ENCODE assay signal across 22 mouse cellular contexts in the genomic region with DNA sequence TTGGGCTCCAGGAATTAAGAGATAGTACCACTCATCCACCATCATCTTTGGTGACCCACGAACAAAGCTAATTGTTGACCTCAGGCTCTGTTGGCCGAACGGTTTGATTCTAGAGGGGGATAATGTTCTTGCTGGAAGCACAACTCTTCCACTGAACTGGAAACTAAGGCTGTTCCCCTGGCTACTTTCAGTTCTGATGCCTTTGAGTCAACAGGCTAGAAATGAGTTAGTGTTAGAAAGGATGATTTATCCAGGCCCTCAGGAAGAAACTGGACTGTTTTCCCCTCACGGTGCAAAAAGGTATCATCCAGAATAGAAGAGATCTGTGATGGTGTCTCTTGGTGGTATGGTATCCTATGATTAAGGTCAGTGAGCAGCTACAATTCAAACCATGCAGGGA.
DNase-seq lines count a peak whose midpoint lies in the region; ATAC-seq and TF ChIP-seq lines count a peak whose summit lies in the region.
"Had no signal": no experiment of that assay in that cellular context is flagged by ENCODE, and none has a peak within 500 bp of the region (broad histone marks: within the 10 kb centered on the region; RNA-seq: fewer than 3 reads in every experiment).

No protein-coding gene starts in this region.

- no peak for ATAC-seq in heart, embryonic 11.5 days (replicated peaks; ENCODE audit: insufficient number of reproducible peaks, low FRiP score, low TSS enrichment)
- no peak for ATAC-seq in kidney, embryonic 15.5 days (replicated peaks; ENCODE audit: low FRiP score)
- no peak for ATAC-seq in kidney, embryonic 16.5 days (ENCODE audit: low FRiP score, low TSS enrichment)
- peak; percentile 81 for ATAC-seq in Patski
- ATAC-seq: activated CD4-positive, CD25-positive, alpha-beta regulatory T cell, adult 4 months; CD4-positive, CD25-positive, alpha-beta regulatory T cell, adult 4 months had no signal

- 92% methylated on average over 4 of the region's 4 CpGs for WGBS in heart, embryonic 10.5 days
- 86% methylated on average over 4 of the region's 4 CpGs for WGBS in heart, embryonic 11.5 days (ENCODE audit: insufficient replicate concordance)
- 66% methylated on average over 4 of the region's 4 CpGs for WGBS in kidney, embryonic 15.5 days
- WGBS in kidney, embryonic 16.5 days, result 60% methylated on average over 4 of the region's 4 CpGs

- no peak overlapping the region for H3K27ac ChIP-seq in heart, embryonic 10.5 days
- H3K27ac ChIP-seq in heart, embryonic 11.5 days (ENCODE audit: low read depth, low read length), result no peak overlapping the region
- 0 out of 2 replicates have a peak overlapping the region, but pooled peaks have one; percentile 19 for H3K27ac ChIP-seq in kidney, embryonic 15.5 days
- 0 out of 2 replicates have a peak overlapping the region, but pooled peaks have one; percentile 6 for H3K27ac ChIP-seq in kidney, embryonic 16.5 days (ENCODE audit: low read length)

- no peak for TF ChIP-seq CTCF in Patski (IDR thresholded peaks at IDR 0.05)

- H3K4me3 ChIP-seq in heart, embryonic 10.5 days, result no peak overlapping the region
- no peak overlapping the region for H3K4me3 ChIP-seq in heart, embryonic 11.5 days (ENCODE audit: low read depth, low read length)
- no peak overlapping the region for H3K4me3 ChIP-seq in kidney, embryonic 15.5 days (replicated peaks)
- no peak overlapping the region for H3K4me3 ChIP-seq in kidney, embryonic 16.5 days (ENCODE audit: low read length)

- POLR2A ChIA-PET in Patski (lab: Charles Lee), result interaction anchor here (1.1 kb wide), 1 partner anchor 47 kb away, joined by 3 read pairs; no protein-coding TSS in a partner anchor

- H3K36me3 ChIP-seq in heart, embryonic 10.5 days, result 0 out of 2 replicates have a peak, but pooled peaks cover 2% of the 10 kb centered on the region
- no peaks in the 10 kb centered on the region for H3K36me3 ChIP-seq in heart, embryonic 11.5 days (ENCODE audit: control insufficient read depth, insufficient read depth, low read length)
- H3K36me3 ChIP-seq in kidney, embryonic 15.5 days, result no peaks in the 10 kb centered on the region
- H3K36me3 ChIP-seq in kidney, embryonic 16.5 days (ENCODE audit: insufficient read depth, low read length), result no peaks in the 10 kb centered on the region
- H3K36me3 ChIP-seq: G1E had no signal

- in situ Hi-C loops in Patski (cut with MboI; ENCODE audit: low pct_unique_long_range_greater_than_20kb), result no loop called here

- H3K27me3 ChIP-seq in heart, embryonic 10.5 days (ENCODE audit: insufficient read depth, poor library complexity, severe bottlenecking), result no peaks in the 10 kb centered on the region
- no peaks in the 10 kb centered on the region for H3K27me3 ChIP-seq in heart, embryonic 11.5 days (ENCODE audit: control insufficient read depth, insufficient read depth, low read length)
- H3K27me3 ChIP-seq in kidney, embryonic 15.5 days, result no peaks in the 10 kb centered on the region
- H3K27me3 ChIP-seq in kidney, embryonic 16.5 days (ENCODE audit: insufficient read depth, low read length), result no peaks in the 10 kb centered on the region
- H3K27me3 ChIP-seq in Patski, result no peaks in the 10 kb centered on the region
- H3K27me3 ChIP-seq: CH12.LX had no signal

- no peak overlapping the region for H3K9ac ChIP-seq in heart, embryonic 11.5 days (ENCODE audit: low read depth, low read length)
- H3K9ac ChIP-seq in kidney, embryonic 15.5 days, result no peak overlapping the region
- no peak overlapping the region for H3K9ac ChIP-seq in kidney, embryonic 16.5 days (replicated peaks; ENCODE audit: low read length)

- CTCF ChIA-PET in Patski (lab: Charles Lee), result interaction anchor here (0.6 to 1.1 kb wide), 4 partner anchors 9 to 123 kb away, joined by 3 to 5 read pairs (median 4); no protein-coding TSS in a partner anchor

- no peaks in the 10 kb centered on the region for H3K9me3 ChIP-seq in heart, embryonic 10.5 days
- H3K9me3 ChIP-seq in heart, embryonic 11.5 days (replicated peaks; ENCODE audit: control insufficient read depth, low read length), result no peaks in the 10 kb centered on the region
- no peaks in the 10 kb centered on the region for H3K9me3 ChIP-seq in kidney, embryonic 15.5 days (replicated peaks)
- no peaks in the 10 kb centered on the region for H3K9me3 ChIP-seq in kidney, embryonic 16.5 days (ENCODE audit: low read length)

- no peak overlapping the region for H3K4me2 ChIP-seq in heart, embryonic 11.5 days
- no peak overlapping the region for H3K4me2 ChIP-seq in kidney, embryonic 15.5 days
- H3K4me2 ChIP-seq in kidney, embryonic 16.5 days (replicated peaks; ENCODE audit: low read depth, low read length), result no peak overlapping the region

- peaks cover 39% of the 10 kb centered on the region for H3K4me1 ChIP-seq in heart, embryonic 10.5 days
- H3K4me1 ChIP-seq in heart, embryonic 11.5 days (ENCODE audit: control insufficient read depth, insufficient read depth, low read length), result peaks cover 20% of the 10 kb centered on the region
- H3K4me1 ChIP-seq in kidney, embryonic 15.5 days, result peaks cover 44% of the 10 kb centered on the region
- H3K4me1 ChIP-seq in kidney, embryonic 16.5 days (ENCODE audit: insufficient read depth, low read length), result peaks cover 17% of the 10 kb centered on the region

- DNase-seq in heart, embryonic 10.5 days (ENCODE audit: low spot score), result peak; percentile 69
- DNase-seq in kidney, postnatal 25 days, result no peak
- DNase-seq in kidney, postnatal 10 days, result no peak
- DNase-seq in Patski (ENCODE audit: low read depth, low spot score), result peak; percentile 54
- DNase-seq in frontal cortex, postnatal 10 days (ENCODE audit: low spot score in 2 of 2), result no peak
- DNase-seq: adrenal gland, adult 2 months; adrenal gland, adult 8-10 months; adrenal gland, postnatal 10 days; adrenal gland, postnatal 14 days; adrenal gland, postnatal 25 days; adrenal gland, postnatal 36 days; B cell, adult 2 months; cerebellum, adult 11 months; cerebellum, adult 11-12 months; cerebellum, adult 18-20 months had no signal

Comparison
In these comparisons a context has a peak if more than half of its experiments do, and no peak if none do; other contexts are left out.
1. DNase-seq: peak in heart, embryonic 10.5 days (single experiment) and Patski (single experiment); none in kidney, postnatal 25 days (0 of 2), kidney, postnatal 10 days (single experiment) and frontal cortex, postnatal 10 days (0 of 2).
2. H3K27ac ChIP-seq: peak in kidney, embryonic 15.5 days (single experiment) and kidney, embryonic 16.5 days (single experiment); none in heart, embryonic 10.5 days (single experiment) and heart, embryonic 11.5 days (single experiment).